In genomic region chrX:101189285-101189684, GRCm38 (mm10) we compare ENCODE assay signal across 23 mouse cellular contexts. TPM values are rescaled to one million over a fixed set of nuclear protein-coding genes. Genes with fewer than 3 reads are reported as not detected.
A peak's percentile ranks its signal among the peaks of the same experiment; 100 is the strongest.
DNase-seq lines count a peak whose midpoint lies in the region; ATAC-seq and TF ChIP-seq lines count a peak whose summit lies in the region.
"Had no signal": no experiment of that assay in that cellular context is flagged by ENCODE, and none has a peak within 500 bp of the region (broad histone marks: within the 10 kb centered on the region; RNA-seq: fewer than 3 reads in every experiment).

No protein-coding gene starts in this region.

- no peaks in the 10 kb centered on the region for H3K4me1 ChIP-seq in heart, adult 2 months (ENCODE audit: control insufficient read depth, insufficient read depth, low read length)
- H3K4me1 ChIP-seq in thymus, adult 2 months (replicated peaks; ENCODE audit: control insufficient read depth, insufficient read depth, low read length), result no peaks in the 10 kb centered on the region
- H3K4me1 ChIP-seq: embryonic facial prominence, embryonic 13.5 days; embryonic facial prominence, embryonic 15.5 days; forebrain, embryonic 10.5 days; forebrain, embryonic 12.5 days had no signal

- H3K27ac ChIP-seq in heart, adult 2 months, result no peak overlapping the region
- no peak overlapping the region for H3K27ac ChIP-seq in thymus, adult 2 months (ENCODE audit: control insufficient read depth, insufficient read depth, low read length)
- H3K27ac ChIP-seq: embryonic facial prominence, embryonic 13.5 days; embryonic facial prominence, embryonic 15.5 days; forebrain, embryonic 10.5 days; forebrain, embryonic 12.5 days had no signal

- DNase-seq in 416B (ENCODE audit: low read depth) (peak; percentile 31), MEL-GATA-1-ER (ENCODE audit: extremely low read depth, low read depth) (peak; percentile 6)
- DNase-seq in heart, adult 2 months, result no peak
- no peak for DNase-seq in thymus, adult 2 months
- DNase-seq in left cerebral cortex, adult 9 months (ENCODE audit: low spot score in 2 of 2), result no peak
- DNase-seq: adrenal gland, adult 2 months; adrenal gland, postnatal 10 days; adrenal gland, postnatal 25 days; cerebellum, adult 11 months; cerebellum, adult 18-20 months; cerebellum, adult 8-10 months; cerebellum, adult 9-11 months; cerebellum, postnatal 25 days; embryo, embryonic 11 days had no signal

- no peaks in the 10 kb centered on the region for H3K36me3 ChIP-seq in heart, adult 2 months (ENCODE audit: control insufficient read depth, insufficient read depth, low read length)
- H3K36me3 ChIP-seq in thymus, adult 2 months (ENCODE audit: control insufficient read depth, insufficient read depth, low read length), result no peaks in the 10 kb centered on the region
- H3K36me3 ChIP-seq: embryonic facial prominence, embryonic 13.5 days; embryonic facial prominence, embryonic 15.5 days; forebrain, embryonic 10.5 days; forebrain, embryonic 12.5 days had no signal

- peak; percentile 77 for ATAC-seq in granulocyte monocyte progenitor cell, adult 5-6 weeks (replicated peaks; ENCODE audit: poor library complexity, severe bottlenecking)
- peak; percentile 58; the same call in 1 of the 2 replicates for ATAC-seq in megakaryocyte progenitor cell, adult 5-6 weeks (replicated peaks; ENCODE audit: poor library complexity)
- ATAC-seq: forebrain, embryonic 14.5 days; forebrain, embryonic 16.5 days had no signal

- no peak for TF ChIP-seq POLR2A in heart, adult 2 months (IDR thresholded peaks at IDR 0.05; ENCODE audit: insufficient read depth, low read depth, low read length)
- no peak for TF ChIP-seq POLR2A in thymus, adult 2 months (IDR thresholded peaks at IDR 0.05; ENCODE audit: control insufficient read depth, extremely low read depth, insufficient read depth, low read length, poor library complexity)

- H3K27me3 ChIP-seq in heart, adult 2 months (ENCODE audit: control insufficient read depth, insufficient read depth, low read length), result no peaks in the 10 kb centered on the region
- H3K27me3 ChIP-seq in thymus, adult 2 months (ENCODE audit: control insufficient read depth, insufficient read depth, low read length), result no peaks in the 10 kb centered on the region
- H3K27me3 ChIP-seq: embryonic facial prominence, embryonic 15.5 days; forebrain, embryonic 12.5 days had no signal

- 74% methylated on average over 3 of the region's 3 CpGs for WGBS in heart, adult 2 months
- WGBS in thymus, adult 2 months, result 72% methylated on average over 3 of the region's 3 CpGs

- H3K79me2 ChIP-seq in heart, adult 2 months (replicated peaks; ENCODE audit: control insufficient read depth, insufficient read depth, low read length), result no peaks in the 10 kb centered on the region

- no peak for TF ChIP-seq EP300 in heart, adult 2 months (IDR thresholded peaks at IDR 0.05; ENCODE audit: insufficient read depth, low read depth, low read length)

- no peak overlapping the region for H3K4me3 ChIP-seq in heart, adult 2 months
- no peak overlapping the region for H3K4me3 ChIP-seq in thymus, adult 2 months (ENCODE audit: control insufficient read depth, insufficient read depth, low read length)
- H3K4me3 ChIP-seq: embryonic facial prominence, embryonic 13.5 days; embryonic facial prominence, embryonic 15.5 days; erythroblast, embryonic 14.5 days; forebrain, embryonic 10.5 days; forebrain, embryonic 12.5 days had no signal

- H3K9ac ChIP-seq in heart, adult 2 months (ENCODE audit: low read depth, low read length), result no peak overlapping the region
- H3K9ac ChIP-seq: embryonic facial prominence, embryonic 13.5 days; embryonic facial prominence, embryonic 15.5 days; forebrain, embryonic 12.5 days had no signal

- no peak for TF ChIP-seq CTCF in heart, adult 2 months (IDR thresholded peaks at IDR 0.05)
- no peak for TF ChIP-seq CTCF in thymus, adult 2 months (IDR thresholded peaks at IDR 0.05; ENCODE audit: borderline replicate concordance, control insufficient read depth, extremely low read depth, insufficient read depth, low read length, poor library complexity)

- intact Hi-C loops in heart, adult 2 months (cut with DNase I), result no loop called here

RNA-seq across cellular contexts. Expression of gene Snx12, which starts 33.1 kb away (rescaled TPM):
- total RNA-seq in granulocyte monocyte progenitor cell, adult 5-6 weeks (2014; fragmentation: Nextera tagmentation), result 50.9 and 62.8 TPM in 2 replicates
- total RNA-seq in granulocyte monocyte progenitor cell, adult 5-6 weeks (2017), result 62.9 and 66.1 TPM in 2 replicates
- 39.8 and 40.7 TPM in 2 replicates for total RNA-seq in megakaryocyte progenitor cell, adult 5-6 weeks (2015)
- 50.9 and 56.9 TPM in 2 replicates for total RNA-seq in megakaryocyte progenitor cell, adult 5-6 weeks (2017)
- total RNA-seq in heart, adult 2 months (2021), result 10 to 100 TPM; 36.0 to 37.3 TPM
- 16.6 and 22.3 TPM in 2 replicates for polyA plus RNA-seq in heart, adult 2 months (2012; rRNA removed)
- polyA plus RNA-seq in thymus, adult 2 months (2012; rRNA removed), result 15.7 and 17.1 TPM in 2 replicates

Comparison
In these comparisons a context has a peak if more than half of its experiments do, and no peak if none do; other contexts are left out.
1. DNase-seq: peak in 416B (single experiment) and MEL-GATA-1-ER (single experiment); none in heart, adult 2 months (0 of 2), thymus, adult 2 months (single experiment) and left cerebral cortex, adult 9 months (0 of 2).